Mouse (Mus musculus) liver, adult 2 months (tissue): ENCODE measurements around the gene Lrp6. TPM values are rescaled to one million over a fixed set of nuclear protein-coding genes. Genes with fewer than 3 reads are reported as not detected.

Experiments used
- DNase-seq: peaks from one replicate; pipeline ENCODE4 v3.0.0-alpha.2; 2011; ENCODE audit warnings: low read depth, low spot score; ENCODE audit errors: extremely low read depth
- H3K27ac ChIP-seq: fragments of 200-500 bp; replicated peaks from 2 replicates; pipeline ENCODE4 v1.5.1; 2012; ENCODE audit warnings: low read depth, mild to moderate bottlenecking, control low read depth, inconsistent platforms, low read length; ENCODE audit not compliant: insufficient read depth
- H3K27me3 ChIP-seq: fragments of 200-500 bp; 2 replicates; pipeline ENCODE4 v1.6.1; 2012; ENCODE audit warnings: mild to moderate bottlenecking, moderate library complexity, low read length, inconsistent platforms; ENCODE audit not compliant: control insufficient read depth, insufficient read depth
- H3K36me3 ChIP-seq: fragments of 200-500 bp; 2 replicates; pipeline ENCODE4 v1.6.1; 2012; ENCODE audit warnings: low read length, inconsistent platforms; ENCODE audit not compliant: control insufficient read depth, insufficient read depth
- H3K4me1 ChIP-seq: fragments of 200-500 bp; 2 replicates; pipeline ENCODE4 v1.6.1; 2011; ENCODE audit warnings: low read length; ENCODE audit not compliant: control insufficient read depth, insufficient read depth
- H3K4me3 ChIP-seq: fragments of 200-500 bp; 2 replicates; pipeline ENCODE4 v1.5.1; 2011; ENCODE audit warnings: low read depth, mild to moderate bottlenecking, control low read depth, low read length, moderate library complexity; ENCODE audit not compliant: insufficient read depth
- H3K79me2 ChIP-seq: fragments of 200-500 bp; 2 replicates; pipeline ENCODE4 v1.6.1; 2012; ENCODE audit warnings: inconsistent platforms, mild to moderate bottlenecking, low read length, moderate library complexity; ENCODE audit not compliant: control insufficient read depth, insufficient read depth
- H3K9ac ChIP-seq: fragments of 200-500 bp; 2 replicates; pipeline ENCODE4 v1.6.1; 2012; ENCODE audit warnings: low read depth, mild to moderate bottlenecking, control low read depth, inconsistent platforms, low read length
- CTCF ChIP-seq: fragments of 200-500 bp; IDR thresholded peaks from 2 replicates; pipeline ENCODE4 v1.5.1; 2011; ENCODE audit warnings: low read depth, low read length, control low read depth
- POLR2A ChIP-seq: fragments of 200-500 bp; IDR thresholded peaks from 2 replicates; pipeline ENCODE4 v1.6.1; 2011; ENCODE audit warnings: low read length, control low read depth; ENCODE audit not compliant: insufficient read depth; ENCODE audit errors: extremely low read depth
- WGBS: fragments of 180-500 bp; shearing (Covaris S2); methylation state at CpG from one replicate; pipeline ENCODE4 v1.1.7; 2018; 5-methylcytosine and 5-hydroxymethylcytosine counted together
- polyA plus RNA-seq: library from polyadenylated mRNA; depleted of rRNA; stranded (reverse); fragments of >200 nt; gene quantifications from 2 replicates; pipeline ENCODE4 v1.2.3, GENCODE M21; 2012
- total RNA-seq: library from RNA; depleted of rRNA; stranded (reverse); fragments of >200 nt; gene quantifications from 2 replicates; pipeline ENCODE4 v1.2.3, GENCODE M21; 2014

Gene Lrp6
- total and polyA plus RNA-seq, 2 experiments, result 15.0 to 48.2 TPM

DNA sequence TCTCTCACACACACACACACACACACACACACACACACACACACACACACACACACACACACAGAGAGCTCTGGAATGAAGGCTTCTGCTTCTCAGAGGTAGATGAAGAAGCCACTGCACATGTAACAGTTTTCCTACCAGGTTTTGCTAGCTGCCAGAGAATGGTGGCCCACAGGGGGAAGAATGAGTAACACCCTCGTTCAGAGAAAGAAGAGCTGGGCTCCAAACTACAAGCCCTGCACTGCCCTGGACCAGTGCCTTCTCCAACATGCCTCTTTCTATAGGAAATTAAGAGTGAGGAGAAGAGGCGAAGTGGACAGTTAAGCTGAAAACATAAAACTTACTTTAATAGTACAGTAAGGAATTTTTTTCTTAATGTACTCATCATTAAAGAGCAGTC lies 56.5 kb downstream of the Lrp6 start:
- 51% methylated on average over 2 of the region's 2 CpGs for WGBS
- Histone ChIP-seq H3K4me3 (no peak overlapping the region), H3K27ac (0 out of 2 replicates have a peak overlapping the region, but pooled peaks have one; percentile 4), H3K79me2 (peaks cover 21% of the 10 kb centered on the region; the same call in 1 of the 2 replicates), H3K4me1 (peaks cover 17% of the 10 kb centered on the region), H3K36me3 (peaks cover 25% of the 10 kb centered on the region), H3K27me3 (no peaks in the 10 kb centered on the region), H3K9ac (no peak overlapping the region)
- no peak for DNase-seq
- TF ChIP-seq CTCF (no peak), POLR2A (no peak)

DNA sequence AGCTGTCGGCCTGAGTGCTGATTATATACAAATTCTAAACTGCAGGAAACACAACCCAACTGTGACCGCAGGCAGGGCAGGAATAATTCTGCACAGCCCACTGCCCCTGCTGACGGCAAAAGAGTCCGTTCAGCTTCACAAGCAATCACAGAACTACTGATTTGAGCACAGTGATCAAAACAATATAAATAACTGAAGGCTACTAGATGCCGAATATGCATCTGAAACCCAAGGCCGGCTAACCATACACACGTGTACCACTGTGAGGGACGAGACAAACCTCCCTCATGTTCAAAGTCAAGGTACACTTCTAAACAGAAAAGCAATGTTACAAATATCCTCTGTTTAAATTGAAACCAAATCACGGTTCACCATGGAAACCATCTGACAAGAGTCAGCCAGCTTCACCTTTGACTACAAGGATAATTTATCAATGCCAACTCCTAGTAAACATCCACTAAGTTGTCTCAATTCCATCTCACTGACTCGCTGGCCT lies 57.0 kb downstream of the Lrp6 start:
- DNase-seq, result peak; percentile 90
- Histone ChIP-seq H3K9ac (no peak overlapping the region), H3K36me3 (peaks cover 26% of the 10 kb centered on the region), H3K4me3 (no peak overlapping the region), H3K27ac (peak overlapping the region; percentile 7; the same call in 1 of the 2 replicates), H3K27me3 (no peaks in the 10 kb centered on the region), H3K4me1 (peaks cover 16% of the 10 kb centered on the region), H3K79me2 (peaks cover 21% of the 10 kb centered on the region; the same call in 1 of the 2 replicates)
- no peak for TF ChIP-seq CTCF
- TF ChIP-seq POLR2A, result no peak
- 37% methylated on average over 10 of the region's 10 CpGs for WGBS

DNA sequence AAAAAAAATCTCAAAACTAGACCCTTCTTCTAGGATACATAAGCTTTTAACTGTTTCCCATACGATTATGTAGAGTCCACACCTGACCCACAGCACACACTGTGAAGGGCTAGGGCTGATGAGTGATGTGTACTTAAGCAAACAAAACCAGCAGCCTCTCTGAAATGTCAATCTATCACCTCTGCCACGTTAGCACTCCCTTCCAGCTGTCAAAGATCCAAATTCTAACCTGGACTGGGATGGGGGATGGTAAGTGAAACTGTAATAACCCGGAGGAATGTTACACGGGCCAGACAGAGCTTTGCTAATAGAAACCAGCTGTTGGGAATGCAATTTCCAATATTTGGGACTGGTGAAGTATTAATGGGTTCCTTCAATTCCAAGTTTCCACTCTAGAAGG lies 61.9 kb downstream of the Lrp6 start:
- no peak overlapping the region for H3K4me3 ChIP-seq
- peak; percentile 99 for DNase-seq
- H3K4me1 ChIP-seq, result peaks cover 3% of the 10 kb centered on the region; the same call in 1 of the 2 replicates
- TF ChIP-seq POLR2A, result no peak
- no peaks in the 10 kb centered on the region for H3K27me3 ChIP-seq
- H3K79me2 ChIP-seq, result peaks cover 27% of the 10 kb centered on the region
- no peak overlapping the region for H3K9ac ChIP-seq
- H3K27ac ChIP-seq, result no peak overlapping the region
- peaks cover 29% of the 10 kb centered on the region for H3K36me3 ChIP-seq
- WGBS, result 21% methylated on average over 4 of the region's 4 CpGs

DNA sequence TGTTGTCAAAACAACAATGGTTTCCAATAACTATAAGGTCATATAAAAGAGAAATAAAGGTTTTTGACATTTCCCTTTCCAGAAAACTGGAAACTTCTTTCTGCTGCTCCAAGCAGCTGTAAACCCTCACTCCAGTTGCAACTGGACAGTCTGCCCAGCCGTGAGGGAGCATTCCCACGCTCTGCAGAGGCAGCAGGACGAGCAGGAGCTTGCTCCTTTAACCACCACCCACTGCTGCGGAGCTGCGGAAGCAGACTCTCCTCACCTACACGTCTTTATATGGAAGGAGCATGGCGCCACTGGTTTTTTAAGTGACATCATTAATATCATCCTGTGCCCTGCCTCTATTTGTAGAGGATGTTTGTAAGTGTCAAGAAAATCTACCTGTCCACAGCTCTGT lies 64.4 kb downstream of the Lrp6 start:
- H3K4me3 ChIP-seq, result no peak overlapping the region
- no peak overlapping the region for H3K27ac ChIP-seq
- DNase-seq, result no peak
- peaks cover 13% of the 10 kb centered on the region for H3K4me1 ChIP-seq
- no peaks in the 10 kb centered on the region for H3K27me3 ChIP-seq
- H3K36me3 ChIP-seq, result peaks cover 28% of the 10 kb centered on the region
- no peak overlapping the region for H3K9ac ChIP-seq
- no peak for TF ChIP-seq CTCF
- TF ChIP-seq POLR2A, result no peak
- H3K79me2 ChIP-seq, result peaks cover 25% of the 10 kb centered on the region
- whole genome bisulfite sequencing, result 84% methylated on average over 7 of the region's 7 CpGs

DNA sequence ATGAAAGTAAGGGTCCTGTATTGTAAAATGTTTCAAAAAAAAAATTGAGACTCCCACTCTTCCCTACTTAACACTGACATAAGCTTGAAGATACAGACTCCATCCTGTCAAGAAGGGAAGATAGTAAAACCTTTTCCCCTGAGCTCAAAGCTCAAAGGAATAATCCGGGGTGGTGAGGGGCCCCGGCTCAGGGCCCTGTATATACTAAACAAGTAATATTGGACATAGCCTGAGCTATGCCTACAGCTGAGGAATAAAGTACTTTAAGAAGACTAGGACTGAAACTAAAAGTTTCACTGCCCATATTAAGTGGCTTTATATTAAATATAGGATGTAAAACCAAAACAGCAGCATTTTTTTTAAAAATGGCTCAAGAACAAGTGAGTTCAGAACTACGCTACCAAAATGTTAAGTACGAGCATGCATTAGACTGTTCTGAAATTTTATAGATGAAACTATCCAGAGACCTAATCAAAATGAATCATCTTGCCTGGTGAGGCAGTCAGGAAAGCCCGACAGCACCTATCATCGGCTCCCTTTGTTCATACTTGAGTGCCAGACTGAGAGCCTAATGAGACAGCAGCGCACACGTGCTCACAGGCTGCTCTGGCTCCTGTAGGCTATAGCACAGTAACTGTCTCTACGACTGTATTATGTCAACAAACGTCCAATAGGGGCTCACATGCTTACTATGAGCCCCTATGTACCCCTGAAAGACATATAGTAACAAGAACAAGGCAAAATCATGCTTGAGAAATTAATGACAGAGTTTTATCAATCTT lies 66.2 kb downstream of the Lrp6 start:
- Histone ChIP-seq H3K36me3 (peaks cover 12% of the 10 kb centered on the region), H3K9ac (no peak overlapping the region), H3K27ac (no peak overlapping the region), H3K4me3 (no peak overlapping the region), H3K4me1 (peaks cover 12% of the 10 kb centered on the region), H3K79me2 (peaks cover 23% of the 10 kb centered on the region), H3K27me3 (no peaks in the 10 kb centered on the region)
- no peak for DNase-seq
- TF ChIP-seq CTCF, result no peak
- TF ChIP-seq POLR2A, result no peak
- 85% methylated on average over 10 of the region's 10 CpGs for WGBS

DNA sequence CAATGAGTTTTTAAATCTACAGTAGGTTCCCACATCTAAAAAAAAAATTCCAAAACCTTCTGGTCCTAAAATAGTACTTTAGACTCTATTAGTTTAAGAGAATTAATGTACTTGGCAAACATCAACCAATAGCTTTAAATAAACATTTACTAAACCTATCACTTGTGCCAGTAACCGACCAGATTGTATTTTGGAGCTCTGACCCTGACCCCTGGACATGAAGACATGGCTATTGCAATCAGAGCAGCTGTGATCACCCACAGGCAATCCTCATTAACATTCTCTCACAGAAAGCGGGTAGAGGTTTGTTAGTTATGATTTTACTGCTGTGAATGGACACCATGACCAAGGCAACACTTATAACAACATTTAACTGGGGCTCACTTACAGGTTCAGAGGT lies 67.7 kb downstream of the Lrp6 start:
- TF ChIP-seq CTCF (no peak), POLR2A (no peak)
- Histone ChIP-seq H3K36me3 (peaks cover 10% of the 10 kb centered on the region), H3K27ac (peak overlapping the region; percentile 31), H3K79me2 (peaks cover 26% of the 10 kb centered on the region), H3K27me3 (no peaks in the 10 kb centered on the region), H3K4me3 (no peak overlapping the region), H3K4me1 (peaks cover 11% of the 10 kb centered on the region), H3K9ac (no peak overlapping the region)
- WGBS, result 18% methylated on average over 2 of the region's 2 CpGs
- DNase-seq, result peak; percentile 90
